Mouse (Mus musculus) forebrain, embryonic 16.5 days (tissue): ENCODE measurements at regions not wholly inside any gene's neighbourhood (a gene's known extent, or its start where the extent isn't known, plus 50 kb on each side); places are given as distances from the start of the nearest gene placed in this dataset.
A peak's percentile ranks its signal among the peaks of the same experiment; 100 is the strongest.
"Not testable (repeated sequence)": the region's sequence is repeated elsewhere in the genome, so short reads cannot be mapped to it uniquely, and the experiment has no call there.

Experiments used
- ATAC-seq: fragments of 200-750 bp; cut with Nextera tagmentation; 2 replicates; pipeline ENCODE4 v1.8.0; 2017; ENCODE audit warnings: mild to moderate bottlenecking, moderate library complexity
- H3K27ac ChIP-seq: fragments of 300-500 bp; sonication (generic); 2 replicates; pipeline ENCODE4 v1.5.1; 2014; ENCODE audit warnings: low read length, control low read depth
- H3K27me3 ChIP-seq: fragments of 300-500 bp; sonication (generic); replicated peaks from 2 replicates; pipeline ENCODE4 v1.6.1; 2014; ENCODE audit warnings: low read length; ENCODE audit not compliant: control insufficient read depth, insufficient read depth
- H3K36me3 ChIP-seq: fragments of 300-500 bp; sonication (generic); 2 replicates; pipeline ENCODE4 v1.6.1; 2014; ENCODE audit not compliant: control insufficient read depth, insufficient read depth
- H3K4me1 ChIP-seq: fragments of 300-500 bp; sonication (generic); replicated peaks from 2 replicates; pipeline ENCODE4 v1.6.1; 2014; ENCODE audit warnings: low read length; ENCODE audit not compliant: control insufficient read depth, insufficient read depth
- H3K4me2 ChIP-seq: fragments of 300-500 bp; sonication (generic); 2 replicates; pipeline ENCODE4 v1.6.1; 2014; ENCODE audit warnings: mild to moderate bottlenecking, low read length, control low read depth
- H3K4me3 ChIP-seq: fragments of 300-500 bp; sonication (generic); replicated peaks from 2 replicates; pipeline ENCODE4 v1.5.1; 2014; ENCODE audit warnings: mild to moderate bottlenecking, low read length, control low read depth
- H3K9ac ChIP-seq: fragments of 300-500 bp; sonication (generic); replicated peaks from 2 replicates; pipeline ENCODE4 v1.6.1; 2014; ENCODE audit warnings: low read depth, low read length, control low read depth
- H3K9me3 ChIP-seq: fragments of 300-500 bp; sonication (generic); 2 replicates; pipeline ENCODE4 v1.6.1; 2016; ENCODE audit warnings: low read length; ENCODE audit not compliant: control insufficient read depth
- WGBS: fragments of 180-500 bp; shearing (Covaris S2); extraction: QIAGEN DNeasy Blood & Tissue Kit; methylation state at CpG from one replicate; pipeline ENCODE4 v1.1.7; 2014; 5-methylcytosine and 5-hydroxymethylcytosine counted together

DNA sequence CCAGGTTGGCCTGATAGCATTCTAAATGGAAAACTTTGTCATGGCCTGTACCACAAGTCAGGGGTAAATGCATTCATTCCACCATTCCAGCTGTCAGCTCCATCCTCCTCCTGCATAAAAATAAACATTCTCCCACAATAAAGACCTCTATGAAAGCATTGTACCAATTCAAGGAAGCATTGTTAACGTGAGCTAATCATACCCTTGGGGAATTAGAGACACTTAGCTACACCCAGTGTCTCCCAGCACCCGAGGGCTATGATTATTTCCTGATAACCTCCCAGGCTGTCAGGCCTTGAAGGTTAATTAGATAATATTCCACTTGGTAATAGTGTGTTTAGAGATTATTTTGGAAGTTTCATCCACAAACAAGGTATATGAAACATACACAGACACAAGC lies 182.1 kb downstream of the Ppp1r3a start:
- 27% methylated on average over 2 of the region's 2 CpGs for WGBS
- Histone ChIP-seq H3K36me3 (no peaks in the 10 kb centered on the region), H3K4me2 (no peak overlapping the region), H3K4me3 (no peak overlapping the region), H3K4me1 (no peaks in the 10 kb centered on the region), H3K27ac (no peak overlapping the region), H3K27me3 (no peaks in the 10 kb centered on the region), H3K9ac (no peak overlapping the region), H3K9me3 (no peaks in the 10 kb centered on the region)
- 0 out of 2 replicates have a peak, but pooled peaks have one; percentile 31 for ATAC-seq

DNA sequence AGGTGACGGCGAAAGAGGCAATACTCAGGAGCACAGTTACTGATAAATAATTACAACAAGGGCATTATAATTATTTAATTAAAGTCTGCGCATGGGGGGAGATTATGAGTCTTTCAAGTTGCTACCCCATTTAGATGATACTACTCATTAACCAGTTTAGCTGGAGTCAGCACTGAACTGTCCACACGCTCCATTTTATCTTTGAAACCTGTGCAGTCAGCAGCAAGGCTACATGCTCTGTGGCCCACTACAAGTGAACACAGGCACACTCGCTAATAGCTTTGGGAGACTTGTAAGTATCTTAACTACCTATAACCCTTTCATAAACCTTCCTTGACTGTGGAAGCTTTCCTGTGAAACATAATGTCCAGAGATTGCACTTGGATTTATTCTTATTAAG lies 214.7 kb downstream of the Ppp1r3a start:
- 85% methylated on average over 5 of the region's 5 CpGs for WGBS
- H3K9ac ChIP-seq: no peak overlapping the region
- ATAC-seq: no peak
- H3K27ac ChIP-seq: no peak overlapping the region
- no peak overlapping the region for H3K4me3 ChIP-seq
- H3K4me1 ChIP-seq: no peaks in the 10 kb centered on the region
- H3K27me3 ChIP-seq: no peaks in the 10 kb centered on the region
- H3K36me3 ChIP-seq: no peaks in the 10 kb centered on the region
- H3K4me2 ChIP-seq: no peak overlapping the region
- H3K9me3 ChIP-seq: no peaks in the 10 kb centered on the region

DNA sequence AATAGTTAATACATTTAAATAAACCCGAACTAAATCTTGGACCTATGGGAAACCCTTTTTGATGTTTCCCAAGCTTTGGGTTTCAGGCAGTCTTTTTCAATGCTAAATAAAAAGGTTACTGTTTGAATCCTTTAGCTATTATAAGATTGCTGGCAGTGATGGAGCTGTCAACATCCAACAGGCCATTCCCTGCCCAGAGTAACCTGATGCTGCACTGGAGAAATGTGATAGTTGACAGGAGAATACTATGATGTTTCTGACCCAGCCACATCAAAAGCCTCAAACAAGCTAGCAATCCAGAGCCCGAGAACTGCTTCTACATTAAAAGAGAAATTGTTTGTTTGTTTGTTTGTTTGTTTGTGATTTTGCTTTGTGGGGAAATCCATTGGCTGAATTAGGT lies 226.0 kb downstream of the Ppp1r3a start:
- H3K4me2 ChIP-seq: no peak overlapping the region
- ATAC-seq: no peak
- WGBS: 32% methylated on average over 2 of the region's 2 CpGs
- H3K36me3 ChIP-seq: no peaks in the 10 kb centered on the region
- 0 out of 2 replicates have a peak, but pooled peaks cover 5% of the 10 kb centered on the region for H3K4me1 ChIP-seq
- H3K9me3 ChIP-seq: no peaks in the 10 kb centered on the region
- H3K27ac ChIP-seq: no peak overlapping the region
- H3K9ac ChIP-seq: no peak overlapping the region
- no peaks in the 10 kb centered on the region for H3K27me3 ChIP-seq
- no peak overlapping the region for H3K4me3 ChIP-seq

DNA sequence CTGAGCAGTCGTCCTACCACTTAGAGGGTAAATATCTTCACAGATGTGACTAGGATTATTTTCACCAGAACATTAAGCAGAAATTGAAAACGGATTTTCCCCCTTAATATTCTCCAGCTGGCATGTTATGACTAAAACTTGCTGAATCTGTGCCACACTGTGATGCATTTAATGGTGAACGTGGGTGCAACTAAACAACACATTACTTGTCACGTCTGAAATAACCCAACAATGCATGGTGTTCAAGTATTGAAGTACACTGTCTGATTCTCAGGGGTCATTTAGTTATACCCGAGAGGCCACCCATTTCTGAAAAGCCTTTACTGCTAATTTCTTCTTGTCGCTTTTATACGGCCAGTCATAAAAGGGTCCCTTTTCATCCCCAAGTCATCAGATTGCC lies 226.5 kb downstream of the Ppp1r3a start:
- 0 out of 2 replicates have a peak, but pooled peaks cover 5% of the 10 kb centered on the region for H3K4me1 ChIP-seq

GRCm38 (mm10) chr6:14522742-14523141 lies 232.3 kb downstream of the Ppp1r3a start:
- no peaks in the 10 kb centered on the region for H3K9me3 ChIP-seq
- no peak overlapping the region for H3K4me3 ChIP-seq
- H3K27me3 ChIP-seq: no peaks in the 10 kb centered on the region
- no peak overlapping the region for H3K4me2 ChIP-seq
- no peaks in the 10 kb centered on the region for H3K36me3 ChIP-seq
- ATAC-seq: no peak
- H3K4me1 ChIP-seq: no peaks in the 10 kb centered on the region
- no peak overlapping the region for H3K27ac ChIP-seq
- WGBS: 25% methylated on average over 2 of the region's 2 CpGs
- no peak overlapping the region for H3K9ac ChIP-seq

More for the DNA sequence above, 226.5 kb downstream of the Ppp1r3a start:
- Histone ChIP-seq H3K27ac (no peak overlapping the region), H3K9ac (no peak overlapping the region), H3K27me3 (no peaks in the 10 kb centered on the region), H3K36me3 (no peaks in the 10 kb centered on the region), H3K4me3 (no peak overlapping the region), H3K9me3 (no peaks in the 10 kb centered on the region), H3K4me2 (no peak overlapping the region)
- 22% methylated on average over 7 of the region's 7 CpGs for WGBS
- no peak for ATAC-seq

DNA sequence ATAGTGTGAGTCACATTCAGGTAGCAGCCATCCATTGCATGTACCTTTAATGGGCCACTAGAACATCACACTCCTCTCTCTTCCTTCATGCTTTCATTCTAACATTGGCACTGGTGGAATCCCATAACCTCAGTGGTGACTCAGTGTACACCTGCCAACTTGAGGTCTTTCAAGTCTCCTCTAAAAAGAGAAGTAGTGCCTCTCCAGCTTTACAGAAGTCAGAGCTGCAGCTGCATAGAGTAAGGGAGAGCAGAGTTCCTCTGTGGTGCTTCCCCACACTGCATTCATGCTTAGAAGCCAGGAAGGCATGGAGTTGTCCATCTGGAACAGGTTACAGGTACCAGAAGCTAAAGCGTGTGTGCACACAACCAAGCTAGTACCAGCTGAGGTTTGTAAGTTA lies 233.8 kb downstream of the Ppp1r3a start:
- no peaks in the 10 kb centered on the region for H3K9me3 ChIP-seq
- no peaks in the 10 kb centered on the region for H3K36me3 ChIP-seq
- H3K27me3 ChIP-seq: no peaks in the 10 kb centered on the region
- H3K4me3 ChIP-seq: no peak overlapping the region
- no peak overlapping the region for H3K4me2 ChIP-seq
- no peaks in the 10 kb centered on the region for H3K4me1 ChIP-seq
- no peak for ATAC-seq
- no peak overlapping the region for H3K9ac ChIP-seq
- no peak overlapping the region for H3K27ac ChIP-seq
- 85% methylated on average over 1 of the region's 1 CpGs for WGBS

DNA sequence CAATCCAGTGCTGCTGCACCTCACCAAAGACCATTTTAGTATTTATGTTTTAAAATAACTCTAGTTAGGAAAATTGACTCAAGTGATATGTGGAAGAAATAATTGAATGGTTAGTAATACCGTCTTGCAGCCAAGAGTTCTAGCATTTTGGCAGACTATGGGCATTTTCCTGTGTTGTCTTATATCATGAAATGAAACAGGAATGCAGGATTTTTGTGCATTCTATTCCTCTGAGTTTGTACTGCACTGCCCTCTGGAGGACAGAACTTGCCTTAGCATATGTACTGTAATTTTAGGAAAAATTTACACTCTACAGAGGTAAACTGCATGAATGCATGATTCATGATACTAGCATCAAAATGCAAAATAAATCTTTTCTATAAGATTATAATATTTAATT lies 250.9 kb downstream of the Ppp1r3a start:
- Histone ChIP-seq H3K9me3 (no peaks in the 10 kb centered on the region), H3K9ac (no peak overlapping the region), H3K36me3 (no peaks in the 10 kb centered on the region), H3K27me3 (no peaks in the 10 kb centered on the region), H3K27ac (no peak overlapping the region), H3K4me3 (no peak overlapping the region), H3K4me2 (no peak overlapping the region), H3K4me1 (no peaks in the 10 kb centered on the region; the same call in 1 of the 2 replicates)
- ATAC-seq: peak; percentile 79
- WGBS: 22% methylated on average over 1 of the region's 1 CpGs

DNA sequence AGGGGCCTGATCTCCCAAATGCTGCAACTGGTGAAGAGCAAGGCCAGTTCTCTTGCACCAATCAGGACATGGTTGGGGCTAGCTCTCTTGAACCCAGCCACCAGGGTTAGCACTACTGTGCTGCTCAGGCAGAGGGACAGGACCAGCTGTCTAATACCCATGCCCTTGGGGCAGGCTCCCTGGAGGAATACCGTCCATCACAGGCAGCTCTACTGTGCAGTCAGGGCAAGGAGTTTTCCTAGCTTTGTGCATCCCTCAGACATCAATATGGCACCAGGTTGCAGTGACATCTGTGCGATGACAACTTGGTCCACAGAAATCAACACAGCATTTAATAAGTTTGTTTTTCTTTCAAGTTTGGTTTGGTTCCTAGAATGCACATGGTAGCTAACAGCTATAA lies 254.4 kb downstream of the Ppp1r3a start:
- peak; percentile 67 for ATAC-seq
- no peaks in the 10 kb centered on the region for H3K9me3 ChIP-seq
- WGBS: 83% methylated on average over 2 of the region's 2 CpGs
- no peak overlapping the region for H3K9ac ChIP-seq
- H3K4me2 ChIP-seq: no peak overlapping the region
- H3K27ac ChIP-seq: no peak overlapping the region
- H3K4me1 ChIP-seq: no peaks in the 10 kb centered on the region; the same call in 1 of the 2 replicates
- H3K4me3 ChIP-seq: no peak overlapping the region
- no peaks in the 10 kb centered on the region for H3K27me3 ChIP-seq
- H3K36me3 ChIP-seq: no peaks in the 10 kb centered on the region

GRCm38 (mm10) chr6:14499882-14500281 lies 255.2 kb downstream of the Ppp1r3a start:
- H3K27ac ChIP-seq, H3K9me3 ChIP-seq, H3K4me3 ChIP-seq, H3K27me3 ChIP-seq, H3K36me3 ChIP-seq, H3K9ac ChIP-seq, H3K4me2 ChIP-seq, ATAC-seq, H3K4me1 ChIP-seq: not testable (repeated sequence)
- 48% methylated on average over 1 of the region's 1 CpGs for WGBS

- H3K4me2 ChIP-seq, H3K27ac ChIP-seq, H3K4me1 ChIP-seq, H3K9me3 ChIP-seq, H3K27me3 ChIP-seq, ATAC-seq, H3K4me3 ChIP-seq, H3K36me3 ChIP-seq, H3K9ac ChIP-seq: not testable (repeated sequence)
- WGBS: 55% methylated on average over 3 of the region's 3 CpGs
These were observed 268.4 kb downstream of the Ppp1r3a start for GRCm38 (mm10) chr6:14486642-14487041.
